Mouse (Mus musculus) E14TG2a.4 (cell line): ENCODE results near the gene Cacna1a.
"Not testable (repeated sequence)": the region's sequence is repeated elsewhere in the genome, so short reads cannot be mapped to it uniquely, and the experiment has no call there.

Source experiments
- H3K27me3 ChIP-seq: 2 replicates; pipeline ENCODE4 v1.6.1; 2014; ENCODE audit warnings: low read length, control low read depth; ENCODE audit not compliant: insufficient read depth
- H3K36me3 ChIP-seq: 2 replicates; pipeline ENCODE4 v1.6.1; 2014; ENCODE audit warnings: low read length, control low read depth; ENCODE audit not compliant: insufficient read depth
- H3K4me1 ChIP-seq: replicated peaks from 2 replicates; pipeline ENCODE4 v1.6.1; 2014; ENCODE audit warnings: low read depth, low read length, control low read depth
- H3K4me3 ChIP-seq: replicated peaks from 2 replicates; pipeline ENCODE4 v1.5.1; 2014; ENCODE audit warnings: mild to moderate bottlenecking, low read length
- H3K9me3 ChIP-seq: 2 replicates; pipeline ENCODE4 v1.6.1; 2014; ENCODE audit warnings: low read length, control low read depth
- CTCF ChIP-seq: conservative IDR thresholded peaks from 2 replicates; pipeline ENCODE4 v1.5.1; 2014; ENCODE audit warnings: low read length
- NANOG ChIP-seq: IDR thresholded peaks from 2 replicates; pipeline ENCODE4 v1.6.1; 2014; ENCODE audit warnings: borderline replicate concordance, low read length, mixed read lengths
- POU5F1 ChIP-seq: IDR thresholded peaks from 2 replicates; pipeline ENCODE4 v1.6.1; 2014; ENCODE audit warnings: low read length, borderline replicate concordance

The Cacna1a gene

DNA sequence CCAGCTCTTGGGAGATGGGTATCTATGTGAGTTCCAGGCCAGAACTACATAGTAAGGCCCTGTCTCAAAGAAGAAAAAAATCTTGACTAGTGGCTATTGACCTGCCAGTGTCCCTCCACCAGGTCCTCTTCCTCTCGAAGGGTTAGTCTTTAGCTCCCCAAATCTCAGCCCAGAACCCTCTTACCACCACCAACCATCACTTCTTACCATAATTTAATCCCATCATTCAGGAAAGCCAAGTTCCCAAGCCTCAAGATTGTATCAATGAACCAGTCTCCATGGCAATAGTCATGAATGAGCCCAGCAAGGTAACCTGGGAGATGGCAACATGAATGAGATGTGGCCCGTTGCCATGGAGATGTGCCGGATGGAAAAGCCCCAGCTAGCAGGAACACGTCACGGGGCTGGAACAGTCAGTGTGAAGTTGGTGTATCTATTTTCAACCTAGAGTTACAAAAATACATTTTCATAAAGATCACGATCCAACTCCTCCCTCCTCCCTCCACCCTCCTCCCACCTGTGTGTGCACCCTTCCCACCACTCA lies 106.4 kb downstream of the Cacna1a start:
- no peak overlapping the region for H3K4me3 ChIP-seq
- no peaks in the 10 kb centered on the region for H3K27me3 ChIP-seq
- no peaks in the 10 kb centered on the region for H3K9me3 ChIP-seq
- H3K4me1 ChIP-seq, result no peaks in the 10 kb centered on the region
- no peak for TF ChIP-seq POU5F1
- TF ChIP-seq CTCF, result no peak
- TF ChIP-seq NANOG, result no peak
- no peaks in the 10 kb centered on the region; the same call in 1 of the 2 replicates for H3K36me3 ChIP-seq

DNA sequence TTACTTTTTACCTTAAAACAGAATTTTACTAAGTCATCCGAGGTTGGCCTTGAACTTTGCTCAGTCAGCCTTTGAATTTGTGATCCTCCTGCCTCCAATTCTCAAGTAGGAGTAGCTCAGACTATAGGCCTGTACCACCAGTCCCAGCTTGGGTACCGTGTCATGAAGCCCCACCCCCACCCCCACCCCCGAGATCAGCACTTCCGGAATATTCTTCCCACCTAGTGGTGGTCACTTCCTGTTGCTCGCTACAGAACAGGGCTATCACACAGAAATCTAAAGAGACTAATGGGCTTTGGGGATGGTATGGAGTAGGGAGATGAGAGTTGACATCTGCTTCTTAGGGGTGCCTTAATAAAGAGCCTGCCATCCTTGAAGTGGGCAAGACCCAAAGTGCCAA lies 112.9 kb downstream of the Cacna1a start:
- TF ChIP-seq CTCF, result no peak
- TF ChIP-seq NANOG, result no peak
- no peak for TF ChIP-seq POU5F1

DNA sequence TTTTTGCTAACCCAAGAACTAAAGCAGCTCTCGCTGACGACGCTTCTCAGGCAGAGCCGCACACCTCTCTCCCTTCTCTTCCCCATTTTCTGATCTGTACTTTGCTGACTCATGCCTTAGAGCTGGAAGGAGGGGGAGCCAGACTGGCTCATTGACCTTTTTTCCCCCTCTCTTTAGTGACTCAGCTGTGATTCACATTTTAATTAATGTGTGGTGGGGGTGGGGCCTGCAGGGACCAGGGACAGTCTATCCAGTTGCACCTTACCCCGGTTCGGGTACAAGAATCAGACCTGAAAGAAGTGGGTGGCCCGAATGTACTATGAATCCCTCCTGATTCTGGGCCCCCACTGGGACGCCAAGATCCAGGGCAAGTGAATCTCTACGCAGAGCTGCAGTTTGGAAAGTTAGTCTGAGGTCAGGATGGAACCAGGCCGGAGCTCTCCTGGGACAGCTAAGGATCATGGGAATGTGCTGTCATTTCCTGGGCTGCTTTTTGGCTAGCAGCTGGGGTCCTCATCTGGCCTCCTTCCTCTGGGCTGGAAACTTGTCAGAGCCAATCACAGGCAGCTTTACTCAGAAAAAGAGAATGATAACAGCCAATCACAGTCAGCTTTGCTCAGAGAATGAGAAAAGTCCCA lies 113.5 kb downstream of the Cacna1a start:
- Histone ChIP-seq H3K36me3 (no peaks in the 10 kb centered on the region), H3K27me3 (no peaks in the 10 kb centered on the region), H3K9me3 (no peaks in the 10 kb centered on the region), H3K4me3 (peak overlapping the region; percentile 78), H3K4me1 (peaks cover 14% of the 10 kb centered on the region)
- TF ChIP-seq CTCF (no peak), POU5F1 (no peak), NANOG (no peak)

More for the DNA sequence above, 112.9 kb downstream of the Cacna1a start:
- Histone ChIP-seq H3K36me3 (no peaks in the 10 kb centered on the region), H3K4me1 (peaks cover 14% of the 10 kb centered on the region), H3K27me3 (no peaks in the 10 kb centered on the region), H3K9me3 (no peaks in the 10 kb centered on the region), H3K4me3 (peak overlapping the region; percentile 78)

DNA sequence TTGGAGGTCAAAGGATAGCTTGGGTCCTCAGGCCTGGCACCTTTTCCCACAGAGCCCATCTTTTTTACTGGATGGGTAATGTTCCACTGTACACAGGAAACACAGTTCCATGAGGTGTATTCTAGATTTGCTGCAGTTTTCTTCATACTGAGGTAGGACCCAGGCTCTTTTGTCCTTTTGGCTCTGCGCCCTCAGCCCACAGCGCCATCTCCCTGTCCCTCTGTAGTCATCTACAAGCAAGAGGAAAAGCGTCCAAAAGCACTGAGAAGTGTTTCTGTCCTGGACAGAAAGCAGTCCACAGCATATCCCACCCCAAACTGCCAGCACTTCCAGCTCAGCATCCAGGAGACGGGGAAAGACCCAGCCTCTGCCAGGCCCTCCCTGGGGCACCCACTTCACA lies 114.4 kb downstream of the Cacna1a start:
- H3K4me3 ChIP-seq, result peak overlapping the region; percentile 78
- no peaks in the 10 kb centered on the region for H3K36me3 ChIP-seq
- H3K4me1 ChIP-seq, result peaks cover 14% of the 10 kb centered on the region
- no peaks in the 10 kb centered on the region for H3K9me3 ChIP-seq
- TF ChIP-seq CTCF (no peak), NANOG (no peak), POU5F1 (no peak)
- no peaks in the 10 kb centered on the region for H3K27me3 ChIP-seq

DNA sequence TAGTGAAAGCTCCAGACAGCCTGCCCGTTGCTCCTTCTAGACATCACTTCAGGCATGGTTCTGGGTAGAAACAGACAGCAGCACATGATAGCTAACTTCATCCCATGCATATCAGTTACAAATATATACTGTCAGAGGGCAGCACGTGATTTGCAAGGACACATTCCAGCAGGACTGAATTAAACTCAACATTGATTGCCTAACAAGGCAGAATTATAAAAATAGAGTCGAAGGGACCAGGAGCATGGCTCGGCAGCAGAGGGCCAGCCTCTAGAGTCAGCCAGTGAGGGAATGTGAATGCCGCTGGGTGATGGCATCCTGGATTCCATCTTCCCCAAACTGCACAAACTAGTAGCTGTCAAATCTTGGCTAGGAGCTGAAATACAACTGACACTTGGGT lies 119.0 kb downstream of the Cacna1a start:
- Histone ChIP-seq H3K9me3 (no peaks in the 10 kb centered on the region), H3K4me1 (peaks cover 24% of the 10 kb centered on the region), H3K27me3 (no peaks in the 10 kb centered on the region), H3K4me3 (no peak overlapping the region), H3K36me3 (no peaks in the 10 kb centered on the region)
- no peak for TF ChIP-seq NANOG
- TF ChIP-seq CTCF, result no peak
- TF ChIP-seq POU5F1, result no peak

DNA sequence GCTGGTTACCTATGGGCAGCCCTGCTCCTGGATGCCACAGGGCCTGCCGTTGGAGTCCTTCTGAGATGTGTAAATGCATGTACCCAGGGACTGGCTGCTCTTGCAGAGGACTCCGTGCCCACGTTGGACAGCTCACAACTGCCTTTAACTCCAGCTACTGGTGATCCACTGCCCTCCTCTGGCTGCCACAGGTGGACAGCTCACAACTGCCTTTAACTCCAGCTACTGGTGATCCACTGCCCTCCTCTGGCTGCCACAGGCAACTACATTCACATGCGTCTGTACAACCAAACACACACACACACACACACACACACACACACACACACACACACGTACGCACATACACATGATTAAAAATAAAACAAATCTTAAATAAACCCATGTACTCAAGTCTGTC lies 121.5 kb downstream of the Cacna1a start:
- TF ChIP-seq CTCF, result peak; percentile 22
- not testable (repeated sequence) for H3K9me3 ChIP-seq, H3K27me3 ChIP-seq, H3K4me3 ChIP-seq, H3K36me3 ChIP-seq
- H3K4me1 ChIP-seq, result peaks cover 26% of the 10 kb centered on the region

DNA sequence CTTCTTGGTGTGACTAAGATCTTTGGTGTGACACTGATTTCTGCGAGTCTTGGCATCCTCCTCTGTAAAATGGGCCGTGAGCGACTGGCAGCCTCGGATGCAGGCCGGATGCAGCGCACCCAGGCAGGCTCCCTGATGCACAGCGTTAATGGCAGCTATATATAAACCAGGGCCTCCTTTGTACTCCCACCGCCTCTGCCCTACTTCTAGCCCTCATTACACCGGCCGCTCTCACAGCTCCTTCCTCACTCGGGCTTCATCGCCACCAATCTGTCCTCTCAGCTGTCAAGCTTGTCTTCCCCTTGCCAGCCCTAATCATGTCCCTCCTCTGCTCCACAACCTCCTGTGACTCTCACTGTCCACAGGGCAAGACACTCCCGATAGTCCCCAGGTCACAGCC lies 123.4 kb downstream of the Cacna1a start:
- H3K9me3 ChIP-seq, result no peaks in the 10 kb centered on the region
- no peak overlapping the region for H3K4me3 ChIP-seq
- H3K27me3 ChIP-seq, result no peaks in the 10 kb centered on the region
- H3K36me3 ChIP-seq, result 0 out of 2 replicates have a peak, but pooled peaks cover 3% of the 10 kb centered on the region
- H3K4me1 ChIP-seq, result peaks cover 26% of the 10 kb centered on the region
- no peak for TF ChIP-seq POU5F1
- no peak for TF ChIP-seq NANOG
- no peak for TF ChIP-seq CTCF

DNA sequence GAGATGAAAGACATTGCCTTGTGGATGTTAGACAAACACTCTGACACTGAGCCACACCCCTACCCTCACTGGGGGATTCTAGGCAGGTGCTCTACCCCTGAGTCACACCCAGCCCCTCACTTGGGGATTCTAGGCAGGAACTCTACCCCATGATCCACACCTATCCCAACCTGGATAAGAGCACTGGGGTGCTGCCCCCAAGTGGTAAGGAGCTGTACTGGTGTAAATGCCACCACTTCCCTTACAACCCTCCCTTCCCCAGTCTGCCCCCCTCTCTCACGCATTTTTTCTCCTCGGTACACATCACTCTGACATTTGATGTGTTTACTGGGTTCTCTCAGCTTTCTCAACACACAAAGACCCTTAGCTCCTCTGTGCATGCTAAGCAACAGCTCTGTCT lies 125.5 kb downstream of the Cacna1a start:
- H3K4me1 ChIP-seq, result peaks cover 19% of the 10 kb centered on the region
- H3K27me3 ChIP-seq, result no peaks in the 10 kb centered on the region
- no peaks in the 10 kb centered on the region for H3K9me3 ChIP-seq
- peaks cover 7% of the 10 kb centered on the region; the same call in 1 of the 2 replicates for H3K36me3 ChIP-seq
- H3K4me3 ChIP-seq, result no peak overlapping the region
- TF ChIP-seq NANOG, result no peak
- peak; percentile 33 for TF ChIP-seq CTCF
- no peak for TF ChIP-seq POU5F1

DNA sequence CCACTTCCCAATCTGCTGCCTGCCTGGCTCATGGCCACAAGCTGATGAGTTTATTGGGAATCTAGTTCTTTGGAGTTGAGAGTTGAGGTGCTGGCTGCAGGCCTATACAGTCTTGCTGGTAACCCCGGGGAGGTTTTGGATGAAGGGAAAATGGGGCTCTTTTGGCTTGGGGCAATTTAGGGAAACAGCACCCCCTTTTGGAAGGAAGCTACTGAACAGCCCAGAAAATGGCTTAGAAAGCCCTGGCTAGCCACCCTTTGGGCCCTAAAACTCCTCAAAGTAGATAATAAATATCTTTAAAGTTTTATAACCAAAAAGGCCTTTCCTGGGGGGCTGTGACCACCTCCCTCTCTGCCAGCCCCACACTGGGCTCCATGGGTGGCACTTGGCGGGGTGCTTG lies 129.9 kb downstream of the Cacna1a start:
- H3K27me3 ChIP-seq, result no peaks in the 10 kb centered on the region
- TF ChIP-seq POU5F1 (no peak), NANOG (no peak), CTCF (0 out of 2 replicates have a peak, but pooled peaks have one; percentile 18)
- peaks cover 21% of the 10 kb centered on the region for H3K36me3 ChIP-seq
- no peaks in the 10 kb centered on the region for H3K9me3 ChIP-seq
- no peak overlapping the region for H3K4me3 ChIP-seq
- peaks cover 24% of the 10 kb centered on the region for H3K4me1 ChIP-seq
